Mouse (Mus musculus) neural tube, embryonic 12.5 days (tissue): ENCODE results near the gene Tlk1. TPM values are rescaled to one million over a fixed set of nuclear protein-coding genes. Genes with fewer than 3 reads are reported as not detected.
A peak's percentile ranks its signal among the peaks of the same experiment; 100 is the strongest.

Experiments used
- ATAC-seq: fragments of 200-750 bp; cut with Nextera tagmentation; 2 replicates; pipeline ENCODE4 v1.8.0; 2017; ENCODE audit warnings: low read depth, mild to moderate bottlenecking, moderate TSS enrichment, moderate library complexity; ENCODE audit not compliant: low FRiP score
- H3K27ac ChIP-seq: fragments of 300-500 bp; sonication (generic); 2 replicates; pipeline ENCODE4 v1.5.1; 2016
- H3K27me3 ChIP-seq: fragments of 300-500 bp; sonication (generic); replicated peaks from 2 replicates; pipeline ENCODE4 v1.6.1; 2016; ENCODE audit warnings: mild to moderate bottlenecking
- H3K36me3 ChIP-seq: fragments of 300-500 bp; sonication (generic); 2 replicates; pipeline ENCODE4 v1.6.1; 2016; ENCODE audit warnings: mild to moderate bottlenecking
- H3K4me1 ChIP-seq: fragments of 300-500 bp; sonication (generic); 2 replicates; pipeline ENCODE4 v1.6.1; 2016
- H3K4me2 ChIP-seq: fragments of 300-500 bp; sonication (generic); replicated peaks from 2 replicates; pipeline ENCODE4 v1.6.1; 2016; ENCODE audit warnings: mild to moderate bottlenecking
- H3K4me3 ChIP-seq: fragments of 300-500 bp; sonication (generic); 2 replicates; pipeline ENCODE4 v1.5.1; 2016
- H3K9ac ChIP-seq: fragments of 300-500 bp; sonication (generic); 2 replicates; pipeline ENCODE4 v1.6.1; 2016; ENCODE audit warnings: mild to moderate bottlenecking
- H3K9me3 ChIP-seq: fragments of 300-500 bp; sonication (generic); 2 replicates; pipeline ENCODE4 v1.6.1; 2016; ENCODE audit warnings: mild to moderate bottlenecking
- WGBS: fragments of 180-500 bp; shearing (Covaris S2); methylation state at CpG from one replicate; pipeline ENCODE4 v1.1.7; 2016; 5-methylcytosine and 5-hydroxymethylcytosine counted together
- polyA plus RNA-seq: library from polyadenylated mRNA; unstranded; fragments of >200 nt; fragmentation: Nextera tagmentation; extraction: Ambion mirVana; gene quantifications from 2 replicates; pipeline ENCODE4 v1.2.1, GENCODE M21; 2016

Gene Tlk1
- polyA plus RNA-seq, result 36.1 and 36.3 TPM in 2 replicates

GRCm38 (mm10) chr2:70825371-70826051, at the start of gene Tlk1:
Gene Tlk1, minus strand, starts transcription at chr2:70825728.
- H3K4me1 ChIP-seq, result peaks cover 8% of the 10 kb centered on the region
- peak; percentile 82 for ATAC-seq
- H3K27me3 ChIP-seq, result no peaks in the 10 kb centered on the region
- no peaks in the 10 kb centered on the region for H3K36me3 ChIP-seq
- peak within 1 kb of the TSS; percentile 82 for H3K4me3 ChIP-seq
- H3K9me3 ChIP-seq, result no peaks in the 10 kb centered on the region
- under 1% methylated on average over 103 of the region's 118 CpGs for WGBS
- H3K27ac ChIP-seq, result peak within 1 kb of the TSS; percentile 99
- peak within 1 kb of the TSS; percentile 90 for H3K9ac ChIP-seq
- H3K4me2 ChIP-seq, result peak within 1 kb of the TSS; percentile 66

GRCm38 (mm10) chr2:70875129-70875528, 49.6 kb upstream of the Tlk1 start:
- H3K9me3 ChIP-seq, result no peaks in the 10 kb centered on the region
- no peak overlapping the region for H3K9ac ChIP-seq
- H3K4me1 ChIP-seq, result peaks cover 3% of the 10 kb centered on the region; the same call in 1 of the 2 replicates
- H3K27me3 ChIP-seq, result no peaks in the 10 kb centered on the region
- ATAC-seq, result no peak
- no peak overlapping the region for H3K27ac ChIP-seq
- H3K4me3 ChIP-seq, result no peak overlapping the region
- 86% methylated on average over 4 of the region's 4 CpGs for WGBS
- H3K4me2 ChIP-seq, result no peak overlapping the region
- no peaks in the 10 kb centered on the region for H3K36me3 ChIP-seq

- H3K9me3 ChIP-seq, result no peaks in the 10 kb centered on the region
- WGBS, result 85% methylated on average over 5 of the region's 5 CpGs
- ATAC-seq, result no peak
- H3K4me2 ChIP-seq, result no peak overlapping the region
- H3K4me1 ChIP-seq, result peaks cover 3% of the 10 kb centered on the region; the same call in 1 of the 2 replicates
- H3K4me3 ChIP-seq, result no peak overlapping the region
- H3K27ac ChIP-seq, result no peak overlapping the region
- no peak overlapping the region for H3K9ac ChIP-seq
- H3K27me3 ChIP-seq, result no peaks in the 10 kb centered on the region
- H3K36me3 ChIP-seq, result no peaks in the 10 kb centered on the region
Observed at GRCm38 (mm10) chr2:70873168-70873567, 47.6 kb upstream of the Tlk1 start.

GRCm38 (mm10) chr2:70871466-70872022, 46.0 kb upstream of the Tlk1 start:
- H3K27me3 ChIP-seq, result no peaks in the 10 kb centered on the region
- no peaks in the 10 kb centered on the region for H3K9me3 ChIP-seq
- no peak overlapping the region for H3K4me3 ChIP-seq
- WGBS, result 53% methylated on average over 8 of the region's 8 CpGs
- peaks cover 3% of the 10 kb centered on the region; the same call in 1 of the 2 replicates for H3K4me1 ChIP-seq
- no peak overlapping the region for H3K27ac ChIP-seq
- ATAC-seq, result no peak
- no peaks in the 10 kb centered on the region for H3K36me3 ChIP-seq
- H3K9ac ChIP-seq, result no peak overlapping the region
- no peak overlapping the region for H3K4me2 ChIP-seq

GRCm38 (mm10) chr2:70870819-70871218, 45.3 kb upstream of the Tlk1 start:
- ATAC-seq, result no peak
- H3K4me1 ChIP-seq, result peaks cover 3% of the 10 kb centered on the region; the same call in 1 of the 2 replicates

GRCm38 (mm10) chr2:70869116-70869515, 43.6 kb upstream of the Tlk1 start:
- 85% methylated on average over 3 of the region's 3 CpGs for WGBS
- Histone ChIP-seq H3K36me3 (no peaks in the 10 kb centered on the region), H3K9ac (no peak overlapping the region), H3K4me3 (no peak overlapping the region), H3K4me1 (peaks cover 3% of the 10 kb centered on the region; the same call in 1 of the 2 replicates), H3K27me3 (no peaks in the 10 kb centered on the region), H3K9me3 (no peaks in the 10 kb centered on the region), H3K27ac (no peak overlapping the region), H3K4me2 (no peak overlapping the region)
- ATAC-seq, result no peak

More at GRCm38 (mm10) chr2:70870819-70871218, 45.3 kb upstream of the Tlk1 start:
- H3K4me2 ChIP-seq, result no peak overlapping the region
- no peaks in the 10 kb centered on the region for H3K27me3 ChIP-seq
- H3K27ac ChIP-seq, result no peak overlapping the region
- WGBS, result 48% methylated on average over 6 of the region's 6 CpGs
- H3K9me3 ChIP-seq, result no peaks in the 10 kb centered on the region
- no peaks in the 10 kb centered on the region for H3K36me3 ChIP-seq
- H3K4me3 ChIP-seq, result no peak overlapping the region
- no peak overlapping the region for H3K9ac ChIP-seq

GRCm38 (mm10) chr2:70867231-70867630, 41.7 kb upstream of the Tlk1 start:
- ATAC-seq, result no peak
- H3K27me3 ChIP-seq, result no peaks in the 10 kb centered on the region
- H3K4me2 ChIP-seq, result no peak overlapping the region
- H3K27ac ChIP-seq, result no peak overlapping the region
- peaks cover 3% of the 10 kb centered on the region; the same call in 1 of the 2 replicates for H3K4me1 ChIP-seq
- no peak overlapping the region for H3K4me3 ChIP-seq
- H3K9me3 ChIP-seq, result no peaks in the 10 kb centered on the region
- no peak overlapping the region for H3K9ac ChIP-seq
- WGBS, result 81% methylated on average over 3 of the region's 3 CpGs
- no peaks in the 10 kb centered on the region for H3K36me3 ChIP-seq

GRCm38 (mm10) chr2:70862881-70863280, 37.4 kb upstream of the Tlk1 start:
- no peak for ATAC-seq

GRCm38 (mm10) chr2:70859740-70860139, 34.2 kb upstream of the Tlk1 start:
- no peak for ATAC-seq
- Histone ChIP-seq H3K9ac (no peak overlapping the region), H3K27ac (no peak overlapping the region), H3K27me3 (no peaks in the 10 kb centered on the region), H3K9me3 (no peaks in the 10 kb centered on the region), H3K36me3 (no peaks in the 10 kb centered on the region), H3K4me2 (no peak overlapping the region), H3K4me3 (no peak overlapping the region), H3K4me1 (no peaks in the 10 kb centered on the region)
- WGBS, result 90% methylated on average over 4 of the region's 4 CpGs

More at GRCm38 (mm10) chr2:70862881-70863280, 37.4 kb upstream of the Tlk1 start:
- Histone ChIP-seq H3K9ac (no peak overlapping the region), H3K36me3 (no peaks in the 10 kb centered on the region), H3K4me1 (no peaks in the 10 kb centered on the region), H3K4me2 (no peak overlapping the region), H3K27me3 (no peaks in the 10 kb centered on the region), H3K9me3 (no peaks in the 10 kb centered on the region), H3K4me3 (no peak overlapping the region), H3K27ac (no peak overlapping the region)
- 87% methylated on average over 5 of the region's 5 CpGs for WGBS

- Histone ChIP-seq H3K4me2 (no peak overlapping the region), H3K4me1 (no peaks in the 10 kb centered on the region), H3K27ac (no peak overlapping the region), H3K4me3 (no peak overlapping the region), H3K36me3 (no peaks in the 10 kb centered on the region), H3K27me3 (no peaks in the 10 kb centered on the region), H3K9ac (no peak overlapping the region), H3K9me3 (no peaks in the 10 kb centered on the region)
- 94% methylated on average over 3 of the region's 3 CpGs for WGBS
- ATAC-seq, result no peak
Observed at GRCm38 (mm10) chr2:70856971-70857370, 31.4 kb upstream of the Tlk1 start.

- no peak overlapping the region for H3K9ac ChIP-seq
- no peak overlapping the region for H3K4me2 ChIP-seq
- 94% methylated on average over 8 of the region's 8 CpGs for WGBS
- no peaks in the 10 kb centered on the region for H3K36me3 ChIP-seq
- no peaks in the 10 kb centered on the region for H3K9me3 ChIP-seq
- H3K4me1 ChIP-seq, result no peaks in the 10 kb centered on the region
- H3K4me3 ChIP-seq, result no peak overlapping the region
- no peaks in the 10 kb centered on the region for H3K27me3 ChIP-seq
- H3K27ac ChIP-seq, result no peak overlapping the region
- no peak for ATAC-seq
Observed at GRCm38 (mm10) chr2:70854231-70854888, 28.8 kb upstream of the Tlk1 start.

- Histone ChIP-seq H3K27ac (no peak overlapping the region), H3K4me1 (no peaks in the 10 kb centered on the region), H3K9ac (no peak overlapping the region), H3K36me3 (no peaks in the 10 kb centered on the region), H3K4me2 (no peak overlapping the region), H3K4me3 (no peak overlapping the region), H3K27me3 (no peaks in the 10 kb centered on the region), H3K9me3 (no peaks in the 10 kb centered on the region)
- WGBS, result 68% methylated on average over 7 of the region's 7 CpGs
- ATAC-seq, result no peak
Observed at GRCm38 (mm10) chr2:70853329-70853728, 27.8 kb upstream of the Tlk1 start.
